Mouse (Mus musculus) stomach, postnatal 0 days (tissue): ENCODE data around the gene Cox10. TPM values are rescaled to one million over a fixed set of nuclear protein-coding genes. Genes with fewer than 3 reads are reported as not detected.
A peak's percentile ranks its signal among the peaks of the same experiment; 100 is the strongest.

Experiments
- ATAC-seq: fragments of 200-750 bp; cut with Nextera tagmentation; 2 replicates; pipeline ENCODE4 v1.8.0; 2017; ENCODE audit not compliant: low FRiP score, low TSS enrichment
- DNase-seq: peaks from one replicate; pipeline ENCODE4 v3.0.0-alpha.2; 2016; ENCODE audit warnings: low spot score
- H3K27ac ChIP-seq: fragments of 300-500 bp; sonication (generic); replicated peaks from 2 replicates; pipeline ENCODE4 v1.5.1; 2014; ENCODE audit warnings: mild to moderate bottlenecking, control low read depth
- H3K27me3 ChIP-seq: fragments of 300-500 bp; sonication (generic); 2 replicates; pipeline ENCODE4 v1.6.1; 2014; ENCODE audit warnings: low read length; ENCODE audit not compliant: control insufficient read depth, insufficient read depth
- H3K36me3 ChIP-seq: fragments of 300-500 bp; sonication (generic); 2 replicates; pipeline ENCODE4 v1.6.1; 2014; ENCODE audit warnings: low read length, mixed read lengths; ENCODE audit not compliant: control insufficient read depth, insufficient read depth
- H3K4me1 ChIP-seq: fragments of 300-500 bp; sonication (generic); replicated peaks from 2 replicates; pipeline ENCODE4 v1.6.1; 2014; ENCODE audit warnings: antibody characterized with exemption; ENCODE audit not compliant: control insufficient read depth, insufficient read depth
- H3K4me2 ChIP-seq: fragments of 300-500 bp; sonication (generic); replicated peaks from 2 replicates; pipeline ENCODE4 v1.6.1; 2014; ENCODE audit warnings: low read depth, mild to moderate bottlenecking, control low read depth, moderate library complexity
- H3K4me3 ChIP-seq: fragments of 300-500 bp; sonication (generic); 2 replicates; pipeline ENCODE4 v1.5.1; 2014; ENCODE audit warnings: low read depth, low read length, control low read depth
- H3K9ac ChIP-seq: fragments of 300-500 bp; sonication (generic); 2 replicates; pipeline ENCODE4 v1.6.1; 2014; ENCODE audit warnings: mild to moderate bottlenecking, low read length, control low read depth, mixed read lengths
- H3K9me3 ChIP-seq: fragments of 300-500 bp; sonication (generic); 2 replicates; pipeline ENCODE4 v1.6.1; 2016; ENCODE audit warnings: low read length; ENCODE audit not compliant: control insufficient read depth
- CTCF ChIP-seq: IDR thresholded peaks from 2 replicates; pipeline ENCODE4 v1.5.1; 2016; ENCODE audit warnings: antibody characterized with exemption, low read depth, mild to moderate bottlenecking, moderate library complexity
- EP300 ChIP-seq: optimal IDR thresholded peaks from 2 replicates; pipeline ENCODE3; 2016; ENCODE audit warnings: antibody characterized with exemption
- WGBS: fragments of 180-500 bp; shearing (Covaris S2); extraction: QIAGEN DNeasy Blood & Tissue Kit; methylation state at CpG from one replicate; pipeline ENCODE4 v1.1.7; 2014; 5-methylcytosine and 5-hydroxymethylcytosine counted together
- polyA plus RNA-seq: library from polyadenylated mRNA; unstranded; fragments of >200 nt; fragmentation: Nextera tagmentation; extraction: Ambion mirVana; gene quantifications from 2 replicates; pipeline ENCODE4 v1.2.1, GENCODE M21; 2015

Cox10 gene
- polyA plus RNA-seq, 1 experiment from 2014 or later: 16.9 TPM

DNA sequence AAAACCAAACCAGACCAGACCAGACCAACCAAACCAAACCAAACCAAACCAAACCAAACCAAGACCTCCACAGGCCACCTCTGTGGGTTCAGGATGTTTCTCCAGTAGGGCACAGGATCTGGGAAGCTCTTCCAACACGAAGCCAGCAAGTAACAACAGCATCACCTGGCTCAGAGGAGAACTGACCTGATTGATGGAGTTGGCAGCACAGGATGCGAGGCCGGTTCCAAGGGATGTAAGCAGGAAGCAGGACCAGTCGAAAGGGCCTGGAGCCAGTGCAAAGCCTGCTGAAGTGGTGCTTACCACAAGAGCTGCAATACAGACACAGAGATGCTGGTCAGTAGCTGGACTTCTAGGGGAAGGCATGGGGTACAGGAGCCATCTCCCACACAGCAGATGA is 34.2 kb downstream of the Cox10 start:
- no peak overlapping the region for H3K4me3 ChIP-seq
- no peak for TF ChIP-seq CTCF
- TF ChIP-seq EP300: no peak
- 95% methylated on average over 4 of the region's 4 CpGs for WGBS
- no peaks in the 10 kb centered on the region for H3K27me3 ChIP-seq
- no peak for DNase-seq
- H3K4me2 ChIP-seq: no peak overlapping the region
- no peaks in the 10 kb centered on the region; the same call in none of the 2 replicates for H3K36me3 ChIP-seq
- no peak overlapping the region for H3K27ac ChIP-seq
- H3K4me1 ChIP-seq: no peaks in the 10 kb centered on the region
- H3K9ac ChIP-seq: no peak overlapping the region
- ATAC-seq: no peak
- no peaks in the 10 kb centered on the region for H3K9me3 ChIP-seq

DNA sequence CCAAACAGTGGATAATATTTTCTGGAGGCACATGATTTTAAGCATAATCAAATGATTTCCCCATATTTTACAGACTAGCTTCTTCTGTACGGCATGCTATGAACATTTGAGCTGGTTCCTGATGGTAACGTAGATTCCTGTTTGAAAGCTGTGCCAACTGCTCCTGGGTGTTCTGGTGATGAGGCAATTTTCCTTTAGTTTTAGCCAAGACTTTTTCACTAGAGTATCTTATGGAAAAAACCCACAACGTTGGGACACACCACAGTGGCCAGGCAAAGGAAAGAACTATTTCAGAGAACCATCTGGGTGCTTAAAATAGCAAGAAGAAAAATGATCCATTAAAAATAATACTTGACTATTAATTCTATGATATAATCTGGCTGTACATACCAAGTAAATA is 35.2 kb downstream of the Cox10 start:
- DNase-seq (no peak), ATAC-seq (no peak)
- Histone ChIP-seq H3K4me3 (no peak overlapping the region), H3K9ac (no peak overlapping the region), H3K36me3 (no peaks in the 10 kb centered on the region; the same call in none of the 2 replicates), H3K27me3 (no peaks in the 10 kb centered on the region), H3K4me1 (no peaks in the 10 kb centered on the region), H3K4me2 (no peak overlapping the region), H3K27ac (no peak overlapping the region), H3K9me3 (no peaks in the 10 kb centered on the region)
- 71% methylated on average over 3 of the region's 3 CpGs for WGBS
- TF ChIP-seq CTCF: no peak
- no peak for TF ChIP-seq EP300

DNA sequence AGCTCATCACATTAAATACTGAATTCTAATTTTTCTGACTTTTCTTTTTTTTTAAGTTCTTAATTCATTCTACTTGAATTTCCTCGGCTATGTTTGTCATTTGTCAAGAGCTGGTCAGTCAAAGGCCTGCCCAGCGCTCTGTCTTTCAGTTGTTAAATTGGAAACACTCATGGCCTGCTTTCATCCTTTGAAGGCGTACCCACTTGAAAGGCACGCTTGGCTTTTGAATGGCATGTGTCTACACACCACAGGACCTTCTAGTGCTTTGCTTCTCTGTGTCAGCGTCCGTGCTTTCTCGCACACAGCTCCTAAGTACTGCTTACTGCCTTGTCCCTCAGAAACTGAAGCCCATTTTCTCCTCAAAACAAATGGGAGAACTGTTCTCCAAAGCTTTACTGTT is 38.0 kb downstream of the Cox10 start:
- ATAC-seq: no peak
- Histone ChIP-seq H3K4me1 (no peaks in the 10 kb centered on the region), H3K27me3 (no peaks in the 10 kb centered on the region), H3K4me2 (no peak overlapping the region), H3K36me3 (no peaks in the 10 kb centered on the region; the same call in none of the 2 replicates), H3K9ac (no peak overlapping the region), H3K27ac (no peak overlapping the region), H3K4me3 (no peak overlapping the region), H3K9me3 (no peaks in the 10 kb centered on the region)
- WGBS: 87% methylated on average over 7 of the region's 7 CpGs
- DNase-seq: no peak
- TF ChIP-seq CTCF (no peak), EP300 (no peak)

DNA sequence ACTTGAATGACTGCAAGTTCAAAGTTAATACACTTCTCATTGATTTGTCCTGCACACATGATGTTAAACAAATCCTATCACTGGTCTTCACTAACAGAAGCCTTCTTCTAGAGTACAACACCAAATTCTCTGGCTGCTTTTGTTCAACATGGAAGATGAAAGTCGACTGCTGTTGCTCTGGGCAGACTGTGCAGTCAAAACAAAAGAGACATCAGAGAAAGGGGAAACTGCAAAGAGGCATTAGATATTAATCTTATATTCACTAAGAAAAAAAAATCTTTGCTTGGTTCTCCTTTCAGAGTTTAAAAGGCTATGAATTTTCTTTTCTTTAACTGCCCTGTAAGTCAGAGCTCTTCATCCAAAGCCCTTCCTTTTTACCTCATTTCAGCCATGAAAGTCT is 39.7 kb downstream of the Cox10 start:
- Histone ChIP-seq H3K36me3 (no peaks in the 10 kb centered on the region; the same call in 1 of the 2 replicates), H3K4me2 (no peak overlapping the region), H3K4me3 (no peak overlapping the region), H3K9me3 (no peaks in the 10 kb centered on the region), H3K9ac (no peak overlapping the region), H3K4me1 (no peaks in the 10 kb centered on the region), H3K27ac (no peak overlapping the region), H3K27me3 (no peaks in the 10 kb centered on the region)
- TF ChIP-seq CTCF (no peak), EP300 (no peak)
- DNase-seq (no peak), ATAC-seq (no peak)
- 13% methylated on average over 1 of the region's 1 CpGs for WGBS

DNA sequence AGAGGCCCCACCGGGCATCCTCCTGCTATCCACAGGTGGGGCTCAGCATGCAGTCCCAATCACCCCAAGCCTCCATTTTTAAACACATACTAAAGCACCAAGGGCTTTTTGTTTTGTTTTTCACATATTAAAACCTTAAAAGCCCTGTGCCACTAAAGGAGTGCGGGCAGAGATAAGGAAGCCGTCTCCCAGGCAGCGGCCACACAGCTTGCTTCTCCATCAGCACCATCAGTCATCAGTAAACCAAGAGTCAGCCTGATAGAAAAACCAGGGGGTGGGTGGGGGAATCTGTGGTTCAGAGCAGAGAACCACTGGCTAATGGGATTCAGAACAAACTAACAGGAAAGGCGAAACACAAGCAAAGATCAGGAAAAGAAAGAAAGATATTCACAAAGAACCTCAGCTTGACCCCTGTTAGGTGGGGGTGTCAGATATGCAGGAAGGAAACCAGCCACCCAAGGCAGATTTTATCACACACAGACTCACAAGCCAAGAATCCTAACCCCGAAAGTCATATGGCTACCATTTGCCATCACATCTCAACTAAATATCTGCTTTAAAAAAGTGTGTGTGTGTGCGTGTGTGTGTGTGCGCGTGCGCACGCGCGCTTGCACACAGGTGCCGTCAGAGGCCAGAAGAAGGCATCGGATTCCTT is 41.7 kb downstream of the Cox10 start:
- TF ChIP-seq CTCF (no peak), EP300 (no peak)
- no peak overlapping the region for H3K4me2 ChIP-seq
- H3K4me3 ChIP-seq: no peak overlapping the region
- 72% methylated on average over 15 of the region's 15 CpGs for WGBS
- no peaks in the 10 kb centered on the region for H3K27me3 ChIP-seq
- no peaks in the 10 kb centered on the region for H3K36me3 ChIP-seq
- no peaks in the 10 kb centered on the region for H3K9me3 ChIP-seq
- no peak for DNase-seq
- ATAC-seq: no peak
- no peaks in the 10 kb centered on the region for H3K4me1 ChIP-seq
- no peak overlapping the region for H3K9ac ChIP-seq
- no peak overlapping the region for H3K27ac ChIP-seq

DNA sequence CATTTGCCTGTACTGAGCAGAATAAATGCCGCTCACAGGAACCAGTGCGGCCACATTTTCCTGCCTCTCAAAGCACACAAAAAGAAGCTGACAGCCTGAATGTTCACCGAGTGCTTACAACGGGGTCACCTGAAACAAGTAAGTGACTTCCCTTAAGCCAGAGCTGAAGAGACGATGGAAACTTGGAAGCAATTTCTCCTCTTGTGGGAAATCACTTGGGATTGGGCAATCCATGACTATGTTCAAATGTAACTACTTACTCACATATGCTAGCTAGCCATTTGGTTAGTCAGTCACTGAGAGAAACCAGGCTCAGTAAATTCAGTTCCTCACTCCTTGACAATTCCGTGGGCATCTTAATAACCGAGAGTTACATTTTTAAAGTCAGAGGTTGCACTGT is 43.0 kb downstream of the Cox10 start:
- no peaks in the 10 kb centered on the region for H3K27me3 ChIP-seq
- ATAC-seq (no peak), DNase-seq (peak; percentile 25)
- H3K27ac ChIP-seq: no peak overlapping the region
- no peak overlapping the region for H3K4me3 ChIP-seq
- no peak overlapping the region for H3K9ac ChIP-seq
- no peaks in the 10 kb centered on the region for H3K36me3 ChIP-seq
- no peaks in the 10 kb centered on the region for H3K9me3 ChIP-seq
- no peak overlapping the region for H3K4me2 ChIP-seq
- WGBS: 66% methylated on average over 7 of the region's 7 CpGs
- H3K4me1 ChIP-seq: no peaks in the 10 kb centered on the region
- TF ChIP-seq EP300 (no peak), CTCF (no peak)
